Mouse (Mus musculus): ENCODE results near the gene Calm2.
A peak's percentile ranks its signal among the peaks of the same experiment; 100 is the strongest.

Gene Calm2

DNA sequence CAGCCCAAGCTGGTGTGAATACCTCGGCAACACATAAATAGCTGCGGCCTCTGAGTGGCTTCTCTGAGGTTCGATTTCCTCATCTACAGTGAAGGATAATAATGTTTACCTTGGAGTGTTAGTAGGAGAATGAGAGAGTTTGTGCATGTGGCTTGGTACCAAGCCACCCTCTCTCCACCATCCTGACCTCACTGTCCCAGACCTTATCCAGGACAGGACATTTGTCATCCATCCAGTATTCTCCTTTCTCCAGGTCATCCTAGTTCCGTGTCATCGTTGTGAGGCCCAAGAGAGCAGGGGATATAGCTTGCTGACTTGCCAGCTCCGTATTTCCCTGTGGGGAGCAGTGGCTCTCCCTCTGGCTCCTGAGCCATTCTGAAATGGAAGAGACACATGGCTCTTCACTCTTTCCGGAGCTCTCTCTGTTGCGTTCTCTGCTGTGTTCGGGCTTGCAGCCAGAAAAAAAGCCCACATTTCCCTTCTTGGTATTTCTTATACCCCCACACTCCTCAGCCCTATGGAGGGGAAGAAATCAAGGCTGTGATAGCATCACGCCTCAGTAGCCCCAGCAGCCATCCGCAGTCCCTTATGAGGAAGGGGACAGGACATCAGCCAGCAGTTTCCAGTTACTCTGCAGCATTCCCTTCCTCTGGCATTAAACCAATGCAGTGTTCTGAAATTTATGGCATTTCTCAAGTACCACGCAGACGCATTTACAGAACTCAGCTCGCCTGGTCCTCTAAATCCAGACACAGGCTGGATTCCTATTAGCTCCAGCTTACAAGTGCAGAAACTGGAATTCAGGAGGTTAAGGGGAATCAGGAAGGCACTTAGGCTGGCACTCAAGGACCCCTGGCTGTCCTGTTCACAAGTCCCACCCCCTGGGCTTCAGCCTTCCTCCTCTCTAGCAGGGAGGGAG is 13.3 kb upstream of the Calm2 start:
- no peak for DNase-seq (ENCODE audit: low read depth in 1 of 2, low spot score in 2 of 2)

DNA sequence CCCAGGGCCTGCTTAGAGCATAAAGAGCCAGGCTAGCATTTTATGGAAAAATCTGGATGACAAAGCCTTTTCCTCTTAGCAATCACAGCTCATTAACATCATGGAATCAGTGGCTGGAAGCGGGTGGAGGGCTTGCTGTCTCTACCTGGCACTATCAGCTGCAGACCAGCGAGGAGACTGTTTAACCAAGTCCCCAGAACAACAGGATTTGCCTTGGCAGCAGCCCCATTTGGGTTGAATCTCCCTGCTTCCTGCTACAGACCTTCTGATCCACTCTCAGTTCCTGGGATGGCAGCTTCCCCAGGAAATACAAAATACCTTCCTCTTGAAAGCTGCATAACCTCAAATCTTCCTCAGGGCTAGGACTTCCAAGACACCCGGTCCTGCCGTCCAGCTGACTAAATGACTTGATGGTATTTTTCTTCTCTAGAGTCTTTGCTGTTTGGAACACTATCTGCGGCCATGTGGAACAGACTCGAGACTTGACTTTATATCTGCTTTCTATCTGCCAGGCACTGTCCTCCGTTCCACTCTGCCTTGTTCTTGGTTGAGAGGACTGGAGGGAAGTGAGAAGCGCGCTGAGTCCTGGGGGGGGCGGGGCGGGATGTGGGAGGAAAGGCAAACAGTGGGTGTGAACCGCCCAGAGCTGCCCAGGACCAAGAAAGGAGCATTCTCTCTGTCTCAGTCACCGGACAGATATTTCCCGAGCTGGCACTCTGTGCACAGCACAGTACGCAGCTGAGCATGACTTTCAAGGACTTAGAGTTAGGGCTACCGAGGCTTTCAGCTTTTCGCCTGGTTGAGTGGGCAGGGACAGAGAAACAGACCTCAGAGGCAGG is 12.4 kb upstream of the Calm2 start:
- DNase-seq (ENCODE audit: low read depth in 1 of 2, low spot score in 2 of 2), result no peak

DNA sequence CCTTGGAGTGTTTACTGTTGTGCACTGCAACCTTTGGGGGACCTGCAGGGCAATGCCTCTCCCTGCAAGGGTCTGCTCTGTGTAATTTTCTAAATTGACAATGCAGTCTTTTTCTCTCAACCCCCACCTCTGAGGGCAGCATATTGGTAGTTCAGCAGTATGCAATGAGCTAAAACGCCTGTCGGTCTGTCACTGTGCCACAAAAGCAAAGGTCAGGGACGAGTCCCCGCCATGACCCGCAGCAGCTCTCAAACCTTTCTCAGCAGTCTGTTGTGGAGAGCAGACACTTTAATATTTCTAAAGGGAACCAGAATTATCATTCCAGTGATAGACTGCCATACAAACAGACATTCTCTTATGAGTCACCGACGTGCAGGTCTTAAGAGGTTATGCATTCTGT is 11.2 kb upstream of the Calm2 start:
- DNase-seq (ENCODE audit: low read depth in 1 of 2, low spot score in 2 of 2), result no peak

DNA sequence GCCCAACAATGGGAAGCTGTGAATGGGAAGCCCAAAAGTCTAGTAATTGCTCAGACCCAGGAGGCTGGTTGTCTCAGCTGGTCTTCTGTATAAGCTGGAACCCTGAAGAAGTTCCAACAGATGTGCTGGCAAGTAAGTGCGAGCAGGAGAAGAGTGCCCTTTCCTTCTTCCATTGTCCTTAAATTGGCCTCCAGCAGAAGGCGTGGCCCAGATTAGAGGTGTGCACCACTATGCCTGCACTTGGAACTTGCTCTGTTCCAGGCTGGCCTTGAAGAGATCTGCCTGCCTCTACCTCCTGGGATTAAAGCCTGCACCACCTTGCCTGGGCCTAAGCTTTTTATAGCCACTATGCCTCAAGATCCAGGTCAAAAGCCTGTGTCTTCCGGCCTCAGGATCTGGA is 7.4 kb upstream of the Calm2 start:
- no peak for DNase-seq (ENCODE audit: low read depth in 1 of 2, low spot score in 2 of 2)

DNA sequence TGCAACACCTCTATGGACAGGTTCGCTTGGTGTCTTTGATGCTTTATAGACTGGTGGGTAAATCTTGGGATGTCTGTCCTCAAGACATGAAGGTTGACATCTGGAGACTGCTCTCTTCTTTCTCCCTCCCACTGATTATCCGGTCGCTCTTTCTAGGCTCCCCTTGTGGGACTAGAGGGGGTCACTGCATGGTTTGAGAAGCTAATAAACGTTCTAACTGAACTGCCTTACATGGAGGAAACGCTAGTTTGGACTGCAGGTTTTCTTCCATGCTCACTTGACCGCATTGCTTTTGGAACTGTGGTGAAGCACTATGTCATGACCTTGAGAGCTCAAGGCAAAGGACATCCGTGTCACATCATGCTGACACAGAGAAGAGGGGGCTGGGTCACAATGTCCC is 6.6 kb upstream of the Calm2 start:
- DNase-seq (ENCODE audit: low read depth in 1 of 2, low spot score in 2 of 2), result no peak

DNA sequence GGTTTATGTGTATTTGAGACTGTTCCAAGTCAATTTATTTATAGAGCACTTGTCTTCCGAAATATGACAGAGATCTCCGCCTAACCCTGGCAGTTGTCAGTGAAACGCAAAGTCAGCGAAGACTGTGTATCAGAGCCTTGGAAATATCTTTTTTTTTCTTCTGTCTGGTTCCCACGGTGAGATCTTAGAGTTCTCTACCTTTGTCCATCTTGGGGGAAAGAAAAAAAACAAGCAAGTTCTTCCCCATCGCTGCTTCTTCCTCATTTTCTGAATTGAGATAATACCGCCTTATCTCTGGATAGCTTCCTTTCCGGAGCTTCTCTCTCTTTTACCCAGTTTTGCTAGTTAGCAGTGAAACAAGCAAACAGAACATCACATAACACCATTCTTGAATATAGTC is 2.1 kb upstream of the Calm2 start:
- no peak for DNase-seq (ENCODE audit: low read depth in 1 of 2, low spot score in 2 of 2)

DNA sequence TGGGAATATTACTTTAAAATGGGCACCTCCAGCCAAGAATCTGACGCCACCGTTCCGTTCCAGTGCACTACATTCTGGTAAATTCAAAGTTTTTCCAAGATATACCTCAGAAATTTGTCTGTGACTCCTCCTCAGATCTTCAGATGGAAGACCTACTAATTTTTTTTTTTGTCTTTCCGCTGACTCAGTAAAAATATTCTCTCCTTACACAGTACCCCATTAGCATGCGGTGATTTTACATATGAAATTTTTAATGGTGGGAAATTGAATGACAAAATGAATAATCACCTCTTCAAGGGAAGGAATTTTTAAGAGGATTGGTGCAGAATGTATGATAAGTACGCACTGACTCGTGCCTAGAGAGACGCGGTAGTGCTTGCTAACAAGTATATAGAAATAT is 1.6 kb upstream of the Calm2 start:
- no peak for DNase-seq (ENCODE audit: low read depth in 1 of 2, low spot score in 2 of 2)

DNA sequence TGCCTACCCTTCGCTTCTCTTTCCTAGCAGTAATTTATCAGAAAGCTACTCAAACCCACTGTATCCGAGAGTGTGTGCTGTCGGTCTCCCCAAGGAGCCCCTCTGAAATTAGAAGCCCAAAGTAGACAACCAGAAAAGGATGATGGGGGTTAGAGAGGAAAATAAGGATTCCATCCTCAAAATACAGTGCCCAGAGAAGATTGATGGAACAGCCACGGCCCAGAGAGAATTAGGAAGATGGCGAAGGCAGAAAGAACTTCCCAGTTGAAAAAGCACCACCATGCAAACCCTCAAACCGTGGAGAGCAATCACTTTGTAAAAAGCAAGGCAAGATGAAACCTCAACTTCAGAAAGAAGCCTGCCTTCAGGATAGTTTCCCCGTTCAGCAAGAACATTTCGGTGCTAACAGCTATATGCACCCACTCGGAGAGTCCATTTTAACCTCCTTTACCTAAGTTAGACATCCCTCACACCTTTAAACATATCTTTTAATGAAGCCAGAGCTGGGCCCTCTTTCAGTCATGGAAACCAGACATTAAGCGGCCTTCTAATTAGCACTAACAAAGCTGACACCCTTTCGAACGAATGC is 971 bp upstream of the Calm2 start:
- no peak for DNase-seq (ENCODE audit: low read depth in 1 of 2, low spot score in 2 of 2)

DNA sequence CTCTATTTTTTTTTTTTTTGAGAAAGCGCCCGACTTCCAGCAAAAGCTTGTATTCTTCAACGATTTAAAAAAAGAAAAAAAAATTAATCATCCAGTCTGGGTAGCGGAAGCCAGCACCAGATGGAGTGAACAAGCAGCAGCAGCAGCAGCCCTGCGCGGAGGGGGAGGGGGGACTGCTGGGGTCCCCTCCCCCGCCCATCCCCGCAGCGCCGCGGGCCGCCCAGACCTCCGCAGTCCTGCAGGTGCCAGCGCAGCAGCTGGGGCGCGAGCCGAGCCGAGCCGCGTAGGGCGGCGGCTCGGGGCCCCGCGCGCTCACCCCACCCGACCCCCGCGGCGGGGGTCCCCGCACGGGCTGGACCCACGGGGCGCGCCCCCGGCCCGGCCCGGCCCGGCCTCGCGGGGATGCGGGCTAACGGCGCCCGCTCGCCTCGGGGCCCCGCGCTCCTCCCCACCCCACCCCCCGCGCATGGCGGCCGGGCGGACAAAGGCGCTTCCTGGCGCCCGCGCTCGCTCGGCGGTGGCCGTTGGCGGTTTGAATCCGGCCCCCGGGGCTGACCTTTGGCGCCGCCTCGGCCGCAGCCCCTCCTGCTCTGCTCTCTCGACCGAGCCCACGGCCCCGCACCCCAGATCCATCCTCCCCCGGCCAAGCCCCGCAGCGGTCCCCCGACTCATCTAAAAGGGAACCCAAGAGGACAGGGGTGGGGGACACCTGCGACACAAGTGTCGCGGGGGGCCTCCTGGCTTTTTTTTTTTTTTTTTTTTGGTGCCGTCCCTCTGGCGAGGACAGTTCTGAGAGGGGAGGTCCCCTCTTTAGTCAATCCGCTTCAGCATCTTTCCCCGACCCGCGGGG is 593 bp downstream of the Calm2 start:
- DNase-seq (ENCODE audit: low read depth in 1 of 2, low spot score in 2 of 2), result peak in 1 of 2 experiments; percentile 8

DNA sequence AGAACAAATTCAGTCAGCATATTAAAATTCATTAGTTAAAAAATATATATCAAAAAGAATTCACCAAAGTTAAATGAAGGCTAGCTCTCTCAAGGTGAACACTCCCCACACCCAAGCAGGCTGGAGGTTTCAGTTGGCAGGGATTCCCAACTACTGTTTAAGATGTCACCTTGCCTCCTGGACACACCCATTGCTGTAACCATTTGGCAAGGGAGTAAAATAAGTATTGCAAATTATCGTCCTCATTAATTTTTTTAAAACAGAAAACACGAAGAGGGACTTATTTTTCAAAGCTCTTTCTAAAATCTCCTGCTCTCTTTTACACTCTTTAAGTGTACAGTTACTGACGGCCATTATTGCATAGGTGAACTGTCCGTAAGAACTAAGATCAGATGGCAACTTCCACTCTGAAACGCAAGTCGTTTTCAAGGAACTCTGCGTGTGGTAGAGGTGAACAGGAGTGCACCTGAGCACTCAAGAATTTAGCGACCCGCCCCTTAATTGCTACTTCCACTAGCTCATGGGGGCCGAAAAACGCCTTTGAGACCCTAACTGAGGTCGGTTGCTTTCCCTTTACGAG is 1.3 kb downstream of the Calm2 start:
- DNase-seq (ENCODE audit: low read depth in 1 of 2, low spot score in 2 of 2), result no peak

DNA sequence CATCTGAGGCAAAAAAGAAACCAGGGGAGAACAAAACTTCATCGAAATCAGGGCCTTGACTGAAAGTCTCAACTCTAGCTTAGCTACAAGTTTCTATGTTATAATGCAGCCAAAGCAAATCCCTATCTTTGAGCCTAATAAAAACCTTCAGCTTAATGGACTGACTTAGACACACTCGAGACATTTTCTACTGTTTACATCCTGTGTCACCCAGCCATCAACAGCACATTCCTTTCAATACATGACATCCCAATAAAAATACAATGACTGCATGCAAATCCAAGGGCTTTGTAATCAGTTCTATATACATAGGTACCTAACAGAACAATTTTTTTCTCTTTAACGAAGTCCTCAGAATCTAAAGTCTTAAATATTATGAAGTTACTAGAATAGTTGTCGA is 2.0 kb downstream of the Calm2 start:
- DNase-seq (ENCODE audit: low read depth in 1 of 2, low spot score in 2 of 2), result no peak

DNA sequence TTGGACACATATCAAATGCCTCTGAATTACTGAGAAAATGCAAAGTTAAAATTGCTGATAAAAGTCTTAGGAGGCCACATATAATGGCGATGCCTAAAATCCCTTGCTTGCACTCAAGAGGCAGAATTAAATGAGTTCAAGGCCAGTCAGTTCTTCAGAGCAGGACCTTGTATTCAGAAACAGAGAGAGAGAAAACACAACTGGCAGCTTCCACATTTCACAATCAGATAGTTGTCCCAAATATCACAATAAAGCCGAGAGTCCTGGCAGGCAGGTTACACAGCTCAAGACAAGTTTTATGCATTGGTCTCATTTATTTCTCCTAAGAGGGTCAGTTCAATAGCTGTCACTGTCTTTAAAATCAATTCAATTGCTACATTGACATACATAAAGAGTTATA is 5.2 kb downstream of the Calm2 start:
- no peak for DNase-seq (ENCODE audit: low read depth in 1 of 2, low spot score in 2 of 2)

DNA sequence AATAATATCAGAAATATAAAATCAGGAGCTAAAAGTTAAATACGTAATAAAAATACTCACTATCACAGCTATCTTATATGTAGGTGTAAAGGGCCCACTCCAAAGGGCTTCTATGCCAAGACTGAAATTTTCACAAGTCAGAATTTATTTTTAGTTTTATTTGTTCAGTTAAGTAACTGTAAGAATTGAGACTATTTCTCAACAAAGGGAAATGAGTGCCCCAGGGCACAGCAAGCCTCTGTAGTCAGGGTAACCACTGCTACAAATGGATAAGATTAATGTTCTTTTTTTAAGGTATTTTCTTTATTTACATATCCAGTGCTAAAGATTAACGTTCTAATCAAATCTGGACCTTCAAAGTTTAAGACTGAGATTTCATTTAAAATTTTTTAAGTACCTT is 7.3 kb downstream of the Calm2 start:
- DNase-seq (ENCODE audit: low read depth in 1 of 2, low spot score in 2 of 2), result no peak

DNA sequence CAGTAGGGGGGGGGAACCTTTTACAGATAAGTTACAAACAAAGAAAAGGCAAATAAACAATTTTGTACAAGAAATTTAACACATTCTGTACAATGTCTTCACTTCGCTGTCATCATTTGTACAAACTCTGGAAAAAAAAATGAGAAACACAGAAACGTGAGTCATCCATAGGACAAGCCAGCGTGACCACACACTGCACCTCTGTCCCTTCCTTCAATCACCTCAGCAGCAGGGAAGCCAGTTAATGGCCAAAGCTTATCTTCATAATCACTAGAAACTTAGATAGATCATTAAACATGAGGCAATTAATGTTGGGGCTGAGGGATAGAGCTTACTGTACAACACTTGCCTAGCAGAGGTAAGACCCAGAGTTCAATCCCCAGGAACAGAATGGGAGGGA is 12.8 kb downstream of the Calm2 start:
- no peak for DNase-seq (ENCODE audit: low read depth in 1 of 2, low spot score in 2 of 2)

DNA sequence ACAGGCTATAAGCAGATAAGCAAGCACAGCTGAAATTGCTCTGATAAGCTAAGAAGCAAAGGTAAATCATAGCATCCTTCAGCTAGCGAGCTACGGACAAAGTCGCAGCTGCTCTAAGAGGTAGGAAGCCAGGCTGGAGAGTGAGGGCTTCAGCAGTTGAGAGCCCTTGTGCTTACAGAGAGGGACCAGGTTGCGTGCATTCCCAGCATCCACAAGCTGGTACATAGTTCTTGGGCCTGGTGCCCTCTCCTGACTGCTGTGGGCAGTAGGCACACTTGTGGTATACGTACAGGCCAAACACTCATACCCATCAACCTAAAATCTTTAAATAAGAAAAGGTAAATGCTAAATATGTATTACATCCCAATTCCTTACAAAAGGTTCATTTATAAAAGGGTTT is 14.0 kb downstream of the Calm2 start:
- no peak for DNase-seq (ENCODE audit: low read depth in 1 of 2, low spot score in 2 of 2)

DNA sequence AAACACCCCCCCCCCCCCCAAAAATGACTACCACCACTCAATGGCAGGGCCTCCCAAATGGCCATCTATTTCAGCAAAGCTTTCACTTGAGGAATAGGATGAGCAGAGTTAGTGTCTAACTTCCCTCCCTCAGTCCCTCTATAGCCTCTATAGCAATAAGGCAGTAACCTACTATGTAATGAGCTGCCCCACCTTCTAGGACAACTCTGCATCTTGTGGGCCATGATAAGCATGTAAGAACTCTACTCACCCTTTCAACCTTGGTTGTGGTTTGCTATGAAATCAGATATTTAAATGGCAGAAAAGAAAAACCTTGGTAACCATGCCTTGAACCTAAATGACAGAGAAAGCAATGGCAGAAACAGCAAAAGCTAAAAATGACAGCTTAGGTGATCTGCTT is 14.4 kb downstream of the Calm2 start:
- DNase-seq (ENCODE audit: low read depth in 1 of 2, low spot score in 2 of 2), result no peak

DNA sequence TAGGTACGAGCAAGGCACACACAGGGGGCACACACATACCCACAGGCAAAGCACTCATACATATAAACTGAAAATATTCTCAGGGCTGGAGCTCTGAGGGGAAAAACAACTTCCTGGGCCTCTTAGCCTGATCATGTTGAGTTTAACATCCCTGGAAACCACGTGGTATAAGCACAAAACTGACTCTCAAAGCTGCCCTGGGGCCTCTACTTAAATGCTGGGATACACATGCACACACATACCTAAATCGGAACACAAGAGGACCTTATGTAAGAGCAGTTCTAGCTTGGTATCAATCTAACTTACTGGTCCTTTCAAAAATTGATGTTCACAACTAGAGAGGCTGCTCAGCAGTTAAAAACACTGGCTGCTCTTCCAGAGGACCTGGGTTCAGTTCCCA is 17.3 kb downstream of the Calm2 start:
- no peak for DNase-seq (ENCODE audit: low read depth in 1 of 2, low spot score in 2 of 2)

DNA sequence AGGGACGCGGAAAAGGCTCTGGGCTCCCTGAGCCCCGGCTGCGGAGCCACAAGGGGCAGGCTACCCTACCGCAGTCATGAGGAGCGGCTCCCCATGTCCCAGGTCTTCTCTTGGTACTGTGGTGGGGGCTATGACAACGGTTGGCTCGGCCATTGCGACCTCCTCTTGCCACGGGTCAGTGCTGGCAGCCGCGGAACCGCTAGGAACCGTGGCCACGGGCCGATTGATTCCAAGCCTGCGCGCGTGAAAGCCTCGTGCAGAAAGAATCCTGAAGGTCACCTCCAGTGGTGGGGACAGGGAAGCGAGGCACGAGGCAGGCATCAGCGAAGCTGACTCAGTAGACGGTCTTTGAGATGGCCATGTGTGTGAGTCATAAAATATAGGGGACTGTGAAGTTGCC is 19.2 kb downstream of the Calm2 start, which contains the start of gene Stpg4:
Gene Stpg4, minus strand, starts transcription at position 231 of the 400 bp plus-strand sequence.
- DNase-seq (ENCODE audit: low read depth in 1 of 2, low spot score in 2 of 2), result no peak

DNA sequence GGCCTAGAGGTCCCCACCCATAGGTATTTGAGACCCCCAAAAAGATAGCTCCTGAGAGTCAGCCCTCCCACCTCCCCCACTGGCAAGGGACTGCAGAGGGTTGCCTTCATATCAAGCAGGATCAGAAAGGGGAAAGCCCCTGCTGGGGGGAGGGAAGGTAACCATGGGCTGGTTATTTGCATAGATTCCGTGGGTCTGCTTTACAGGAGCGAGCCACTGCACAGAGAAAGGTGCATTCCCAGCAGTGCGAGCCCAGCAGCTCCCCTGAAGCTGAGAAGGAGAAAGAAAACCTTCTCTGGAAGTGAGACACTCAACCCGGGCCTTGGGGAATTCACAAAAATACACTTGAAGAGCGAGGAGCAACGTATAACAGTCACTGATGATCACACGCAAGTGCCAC is 28.7 kb downstream of the Calm2 start:
- no peak for DNase-seq (ENCODE audit: low read depth in 1 of 2, low spot score in 2 of 2)

DNA sequence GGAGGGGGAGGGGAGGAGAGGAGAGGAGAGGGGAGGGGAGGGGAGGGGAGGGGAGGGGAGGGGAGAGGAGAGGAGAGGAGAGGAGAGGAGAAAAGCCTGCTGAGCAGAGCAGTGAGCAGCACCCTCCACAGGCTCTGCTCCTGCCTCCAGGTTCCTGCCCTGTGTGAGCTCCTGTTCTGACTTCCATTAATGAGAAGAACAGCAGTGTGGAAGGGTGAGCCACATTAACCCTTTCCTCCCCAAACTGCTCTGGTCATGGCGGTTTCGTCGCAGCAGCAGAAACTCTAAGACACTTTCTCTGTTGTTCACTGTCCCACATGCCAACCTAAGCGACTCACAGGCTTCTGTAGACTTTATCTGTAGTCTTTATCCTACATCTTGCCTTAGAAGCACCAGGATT is 40.1 kb downstream of the Calm2 start:
- no peak for DNase-seq (ENCODE audit: low read depth in 1 of 2, low spot score in 2 of 2)

DNA sequence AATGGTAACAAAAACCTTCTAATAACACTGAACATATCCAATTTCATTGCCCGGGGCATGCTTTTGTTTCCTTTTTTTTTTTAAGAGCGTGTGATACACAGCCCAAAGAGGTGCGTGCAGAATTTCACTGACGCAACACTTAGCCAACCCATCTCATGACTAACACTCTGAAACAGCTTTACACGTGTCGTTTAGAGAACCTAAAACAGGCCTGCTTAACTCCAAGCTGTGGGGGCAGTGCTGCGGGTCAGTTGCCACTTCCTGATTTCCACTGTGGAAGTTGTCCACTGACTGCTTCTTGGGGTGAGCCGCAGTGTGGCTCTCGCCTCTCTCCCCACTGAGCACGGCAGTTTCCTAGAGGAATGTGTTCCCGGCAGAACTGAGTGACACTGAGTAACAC is 41.2 kb downstream of the Calm2 start:
- peak; percentile 73 to 76 for DNase-seq (ENCODE audit: low read depth in 1 of 2, low spot score in 2 of 2)

Measured in monocyte, adult 2 months (primary cell).